Mouse (Mus musculus): Measurements from ENCODE around the gene Cks1b. TPM values are rescaled to one million over a fixed set of nuclear protein-coding genes. Genes with fewer than 3 reads are reported as not detected.

Cks1b gene
- total RNA-seq, 1 experiment: 190 TPM

DNA sequence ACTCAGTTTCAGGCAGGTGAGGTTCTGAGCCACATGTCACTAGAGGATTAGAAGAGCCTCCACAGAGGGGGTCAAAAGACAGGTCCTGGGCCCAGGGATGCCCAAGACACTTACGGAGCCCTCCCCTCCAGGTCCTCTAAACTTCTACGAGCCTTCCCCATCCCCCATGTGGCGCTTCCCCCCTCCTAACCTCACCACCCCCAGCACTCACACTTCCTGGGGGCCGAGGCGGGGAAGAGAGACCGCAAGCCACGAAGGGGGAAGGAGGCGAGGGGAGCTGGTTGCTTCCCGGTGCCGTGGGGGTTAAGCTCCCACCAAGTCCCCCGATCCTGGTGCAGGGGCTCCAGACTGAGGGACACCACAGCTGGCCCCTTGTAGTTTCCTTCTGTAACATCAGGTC lies 32.7 kb downstream of the Cks1b start:
- Histone ChIP-seq H3K4me3 (ENCODE audit: insufficient read depth in 1 of 2, low read depth in 1 of 2, low read length in 2 of 2, poor library complexity in 1 of 2, severe bottlenecking in 1 of 2) (peak overlapping the region in 1 of 2 experiments; percentile 8; a peak in 1 of 4 replicates), H3K27ac (ENCODE audit: insufficient read depth, low read depth, low read length, poor library complexity, severe bottlenecking) (no peak overlapping the region), H3K4me1 (ENCODE audit: control insufficient read depth in 2 of 2, insufficient read depth in 2 of 2, low read length in 2 of 2, poor library complexity in 1 of 2) (peaks cover 2 to 62% of the 10 kb centered on the region in 2 experiments; a peak in 3 of 4 replicates), H3K36me3 (ENCODE audit: control insufficient read depth, insufficient read depth, low read length, poor library complexity, severe bottlenecking) (peaks cover 2% of the 10 kb centered on the region; the same call in 1 of the 2 replicates), H3K9ac (ENCODE audit: insufficient read depth, low read depth, low read length, poor library complexity, severe bottlenecking) (peak overlapping the region; percentile 44; the same call in 1 of the 2 replicates), H3K9me3 (ENCODE audit: control insufficient read depth, insufficient read depth, low read depth, low read length) (no peaks in the 10 kb centered on the region)
- no peak for DNase-seq (ENCODE audit: low read depth, low spot score)
- in situ Hi-C loops (cut with MboI; ENCODE audit: low sequenced_read_pairs in 2 of 2, unreplicated experiment in 2 of 2): no loop called here
- TF ChIP-seq ZC3H11A (IDR thresholded peaks at IDR 0.05; ENCODE audit: borderline replicate concordance, low read depth, low read length): no peak
- no peak for TF ChIP-seq HCFC1 (IDR thresholded peaks at IDR 0.05; ENCODE audit: borderline replicate concordance, insufficient read depth, low read length)
- no peak for TF ChIP-seq ZNF384 (IDR thresholded peaks at IDR 0.05; ENCODE audit: low read depth, low read length)
- TF ChIP-seq CHD2 (IDR thresholded peaks at IDR 0.05; ENCODE audit: low read depth, low read length): no peak
- TF ChIP-seq MAFK (IDR thresholded peaks at IDR 0.05; ENCODE audit: insufficient read depth, low read depth, low read length): no peak

GRCm38 (mm10) chr3:89384331-89385076 lies 33.7 kb downstream of the Cks1b start:
- Histone ChIP-seq H3K27ac (ENCODE audit: insufficient read depth, low read depth, low read length, poor library complexity, severe bottlenecking) (no peak overlapping the region), H3K4me1 (ENCODE audit: control insufficient read depth in 2 of 2, insufficient read depth in 2 of 2, low read length in 2 of 2, poor library complexity in 1 of 2) (peaks cover 2 to 68% of the 10 kb centered on the region in 2 experiments; a peak in 3 of 4 replicates), H3K9me3 (ENCODE audit: control insufficient read depth, insufficient read depth, low read depth, low read length) (no peaks in the 10 kb centered on the region), H3K9ac (ENCODE audit: insufficient read depth, low read depth, low read length, poor library complexity, severe bottlenecking) (no peak overlapping the region), H3K4me3 (ENCODE audit: insufficient read depth in 1 of 2, low read depth in 1 of 2, low read length in 2 of 2, poor library complexity in 1 of 2, severe bottlenecking in 1 of 2) (no peak overlapping the region), H3K36me3 (ENCODE audit: control insufficient read depth, insufficient read depth, low read length, poor library complexity, severe bottlenecking) (peaks cover 11% of the 10 kb centered on the region; the same call in 1 of the 2 replicates)
- no peak for DNase-seq (ENCODE audit: low read depth, low spot score)
- TF ChIP-seq CHD2 (IDR thresholded peaks at IDR 0.05; ENCODE audit: low read depth, low read length) (no peak), ZC3H11A (IDR thresholded peaks at IDR 0.05; ENCODE audit: borderline replicate concordance, low read depth, low read length) (no peak), MAFK (IDR thresholded peaks at IDR 0.05; ENCODE audit: insufficient read depth, low read depth, low read length) (no peak), HCFC1 (IDR thresholded peaks at IDR 0.05; ENCODE audit: borderline replicate concordance, insufficient read depth, low read length) (no peak), ZNF384 (IDR thresholded peaks at IDR 0.05; ENCODE audit: low read depth, low read length) (no peak)
- in situ Hi-C loops (cut with MboI; ENCODE audit: low sequenced_read_pairs in 2 of 2, unreplicated experiment in 2 of 2): no loop called here

- peak overlapping the region; percentile 90 for H3K27ac ChIP-seq (ENCODE audit: insufficient read depth, low read depth, low read length, poor library complexity, severe bottlenecking)
- no peak for DNase-seq (ENCODE audit: low read depth, low spot score)
- no peaks in the 10 kb centered on the region for H3K9me3 ChIP-seq (ENCODE audit: control insufficient read depth, insufficient read depth, low read depth, low read length)
- in situ Hi-C loops (cut with MboI; ENCODE audit: low sequenced_read_pairs in 2 of 2, unreplicated experiment in 2 of 2): no loop called here
- no peak for TF ChIP-seq MAFK (IDR thresholded peaks at IDR 0.05; ENCODE audit: insufficient read depth, low read depth, low read length)
- no peak for TF ChIP-seq ZC3H11A (IDR thresholded peaks at IDR 0.05; ENCODE audit: borderline replicate concordance, low read depth, low read length)
- TF ChIP-seq HCFC1 (IDR thresholded peaks at IDR 0.05; ENCODE audit: borderline replicate concordance, insufficient read depth, low read length): no peak
- no peak for TF ChIP-seq CHD2 (IDR thresholded peaks at IDR 0.05; ENCODE audit: low read depth, low read length)
- TF ChIP-seq ZNF384 (IDR thresholded peaks at IDR 0.05; ENCODE audit: low read depth, low read length): no peak
- peaks cover 15% of the 10 kb centered on the region; the same call in 1 of the 2 replicates for H3K36me3 ChIP-seq (ENCODE audit: control insufficient read depth, insufficient read depth, low read length, poor library complexity, severe bottlenecking)
- no peak overlapping the region for H3K9ac ChIP-seq (ENCODE audit: insufficient read depth, low read depth, low read length, poor library complexity, severe bottlenecking)
- no peak overlapping the region for H3K4me3 ChIP-seq (ENCODE audit: insufficient read depth in 1 of 2, low read depth in 1 of 2, low read length in 2 of 2, poor library complexity in 1 of 2, severe bottlenecking in 1 of 2)
- peaks cover 4 to 69% of the 10 kb centered on the region in 2 experiments for H3K4me1 ChIP-seq (ENCODE audit: control insufficient read depth in 2 of 2, insufficient read depth in 2 of 2, low read length in 2 of 2, poor library complexity in 1 of 2)
These were observed 34.4 kb downstream of the Cks1b start for GRCm38 (mm10) chr3:89383651-89384255.

DNA sequence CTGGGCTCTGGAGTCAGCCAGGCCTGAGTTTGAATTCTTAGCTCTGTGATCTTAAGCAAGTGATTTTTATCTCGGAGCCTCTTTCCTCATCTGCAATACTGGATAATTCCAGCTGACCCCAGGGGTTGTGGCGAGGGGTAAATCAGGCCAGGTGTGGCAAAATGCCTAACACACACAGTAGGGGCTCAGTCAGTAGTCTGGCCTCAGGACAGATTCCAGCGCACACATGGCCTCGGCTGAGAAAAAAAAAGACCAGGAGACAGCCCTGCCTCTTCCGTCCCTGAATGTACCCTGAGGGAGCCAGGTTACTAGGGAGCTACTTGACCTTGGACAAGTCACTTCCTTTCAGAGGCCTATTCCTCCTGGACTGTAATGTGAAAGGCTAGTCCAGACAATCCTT lies 35.2 kb downstream of the Cks1b start:
- in situ Hi-C loops (cut with MboI; ENCODE audit: low sequenced_read_pairs in 2 of 2, unreplicated experiment in 2 of 2): no loop called here
- peak overlapping the region in 1 of 2 experiments; percentile 5; a peak in 1 of 4 replicates for H3K4me3 ChIP-seq (ENCODE audit: insufficient read depth in 1 of 2, low read depth in 1 of 2, low read length in 2 of 2, poor library complexity in 1 of 2, severe bottlenecking in 1 of 2)
- peaks cover 15% of the 10 kb centered on the region; the same call in 1 of the 2 replicates for H3K36me3 ChIP-seq (ENCODE audit: control insufficient read depth, insufficient read depth, low read length, poor library complexity, severe bottlenecking)
- peak; percentile 63 for DNase-seq (ENCODE audit: low read depth, low spot score)
- TF ChIP-seq HCFC1 (IDR thresholded peaks at IDR 0.05; ENCODE audit: borderline replicate concordance, insufficient read depth, low read length) (no peak), CHD2 (IDR thresholded peaks at IDR 0.05; ENCODE audit: low read depth, low read length) (no peak), ZNF384 (IDR thresholded peaks at IDR 0.05; ENCODE audit: low read depth, low read length) (peak; percentile 74), ZC3H11A (IDR thresholded peaks at IDR 0.05; ENCODE audit: borderline replicate concordance, low read depth, low read length) (no peak)
- H3K4me1 ChIP-seq (ENCODE audit: control insufficient read depth in 2 of 2, insufficient read depth in 2 of 2, low read length in 2 of 2, poor library complexity in 1 of 2): peaks cover 5 to 63% of the 10 kb centered on the region in 2 experiments
- no peaks in the 10 kb centered on the region for H3K9me3 ChIP-seq (ENCODE audit: control insufficient read depth, insufficient read depth, low read depth, low read length)
- H3K9ac ChIP-seq (ENCODE audit: insufficient read depth, low read depth, low read length, poor library complexity, severe bottlenecking): no peak overlapping the region
- H3K27ac ChIP-seq (ENCODE audit: insufficient read depth, low read depth, low read length, poor library complexity, severe bottlenecking): peak overlapping the region; percentile 90

Data from ES-E14 (cell line).